Mouse (Mus musculus) neural tube, embryonic 14.5 days (tissue): ENCODE results near the gene Zfp784. TPM values are rescaled to one million over a fixed set of nuclear protein-coding genes. Genes with fewer than 3 reads are reported as not detected.
"Not testable (repeated sequence)": the region's sequence is repeated elsewhere in the genome, so short reads cannot be mapped to it uniquely, and the experiment has no call there.

Experiments
- ATAC-seq: fragments of 200-750 bp; cut with Nextera tagmentation; 2 replicates; pipeline ENCODE4 v1.8.0; 2017; ENCODE audit warnings: low read depth, mild to moderate bottlenecking, moderate TSS enrichment, moderate library complexity
- H3K27ac ChIP-seq: fragments of 300-500 bp; sonication (generic); 2 replicates; pipeline ENCODE4 v1.5.1; 2014; ENCODE audit warnings: low read depth, mild to moderate bottlenecking, control low read depth, low read length, moderate library complexity, mixed read lengths
- H3K27me3 ChIP-seq: fragments of 300-500 bp; sonication (generic); 2 replicates; pipeline ENCODE4 v1.6.1; 2014; ENCODE audit warnings: low read length; ENCODE audit not compliant: control insufficient read depth, insufficient read depth
- H3K36me3 ChIP-seq: fragments of 300-500 bp; sonication (generic); 2 replicates; pipeline ENCODE4 v1.6.1; 2014; ENCODE audit warnings: low read length, mixed read lengths; ENCODE audit not compliant: control insufficient read depth, insufficient read depth
- H3K4me1 ChIP-seq: fragments of 300-500 bp; sonication (generic); 2 replicates; pipeline ENCODE4 v1.6.1; 2014; ENCODE audit warnings: low read length; ENCODE audit not compliant: control insufficient read depth, insufficient read depth
- H3K4me2 ChIP-seq: fragments of 300-500 bp; sonication (generic); 2 replicates; pipeline ENCODE4 v1.6.1; 2014; ENCODE audit warnings: mild to moderate bottlenecking, low read depth, low read length, control low read depth
- H3K4me3 ChIP-seq: fragments of 300-500 bp; sonication (generic); 2 replicates; pipeline ENCODE4 v1.5.1; 2014; ENCODE audit warnings: low read depth, low read length, control low read depth, mixed read lengths
- H3K9ac ChIP-seq: fragments of 300-500 bp; sonication (generic); replicated peaks from 2 replicates; pipeline ENCODE4 v1.6.1; 2014; ENCODE audit warnings: low read depth, mild to moderate bottlenecking, control low read depth, low read length, mixed read lengths
- H3K9me3 ChIP-seq: fragments of 300-500 bp; sonication (generic); 2 replicates; pipeline ENCODE4 v1.6.1; 2016; ENCODE audit warnings: low read length; ENCODE audit not compliant: control insufficient read depth
- WGBS: fragments of 180-500 bp; shearing (Covaris S2); extraction: QIAGEN DNeasy Blood & Tissue Kit; methylation state at CpG from one replicate; pipeline ENCODE4 v1.1.7; 2014; 5-methylcytosine and 5-hydroxymethylcytosine counted together
- polyA plus RNA-seq: library from polyadenylated mRNA; unstranded; fragments of >200 nt; fragmentation: Nextera tagmentation; extraction: Ambion mirVana; gene quantifications from 2 replicates; pipeline ENCODE4 v1.2.1, GENCODE M21; 2014

Gene Zfp784
- polyA plus RNA-seq, 1 experiment from 2014 or later, result 8.5 TPM

DNA sequence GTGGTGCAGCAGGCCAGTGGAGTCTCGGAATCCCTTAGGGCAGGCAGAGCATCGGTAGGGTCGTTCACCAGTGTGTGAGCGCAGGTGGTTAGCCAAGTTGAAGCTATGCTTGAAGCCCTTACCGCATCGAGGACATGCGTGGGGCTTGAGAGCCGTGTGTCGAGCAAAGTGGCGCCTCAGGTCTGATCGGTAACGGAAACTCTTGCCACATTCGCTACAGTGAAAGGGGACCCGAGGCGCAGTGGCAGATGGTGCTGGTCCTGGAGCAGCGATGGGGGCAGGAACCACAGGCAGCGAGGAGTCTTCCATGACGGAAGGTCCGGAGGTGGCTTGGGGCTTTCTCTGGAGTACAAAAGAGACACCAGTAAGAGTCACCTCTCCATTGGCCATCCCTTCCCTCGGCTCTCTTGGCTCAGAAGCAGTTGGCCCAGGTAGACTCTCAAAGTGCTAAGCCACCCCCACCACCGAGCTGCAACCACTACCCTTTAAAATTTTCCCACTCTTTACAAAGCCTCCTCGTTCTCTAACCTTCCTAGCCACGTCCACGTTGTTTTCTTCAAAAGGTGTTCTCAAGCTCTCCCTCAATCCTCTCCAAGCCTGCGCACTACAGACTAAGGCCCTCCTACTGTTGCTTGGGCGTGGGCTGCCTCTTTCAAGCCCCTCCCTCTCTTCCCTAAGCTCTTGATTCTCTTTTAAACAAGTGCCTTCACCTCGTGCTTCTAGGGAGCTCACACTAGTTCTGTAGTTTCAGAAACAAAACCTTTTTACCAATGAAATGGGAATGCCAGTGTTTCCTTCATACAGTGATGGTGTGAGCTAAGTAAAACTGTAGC, 25.3 kb downstream of the Zfp784 start:
- 93% methylated on average over 27 of the region's 27 CpGs for WGBS
- Histone ChIP-seq H3K9ac (no peak overlapping the region), H3K36me3 (peaks cover 32% of the 10 kb centered on the region), H3K4me1 (no peaks in the 10 kb centered on the region), H3K27ac (no peak overlapping the region), H3K4me3 (no peak overlapping the region), H3K4me2 (no peak overlapping the region), H3K27me3 (no peaks in the 10 kb centered on the region), H3K9me3 (no peaks in the 10 kb centered on the region)
- ATAC-seq, result no peak

DNA sequence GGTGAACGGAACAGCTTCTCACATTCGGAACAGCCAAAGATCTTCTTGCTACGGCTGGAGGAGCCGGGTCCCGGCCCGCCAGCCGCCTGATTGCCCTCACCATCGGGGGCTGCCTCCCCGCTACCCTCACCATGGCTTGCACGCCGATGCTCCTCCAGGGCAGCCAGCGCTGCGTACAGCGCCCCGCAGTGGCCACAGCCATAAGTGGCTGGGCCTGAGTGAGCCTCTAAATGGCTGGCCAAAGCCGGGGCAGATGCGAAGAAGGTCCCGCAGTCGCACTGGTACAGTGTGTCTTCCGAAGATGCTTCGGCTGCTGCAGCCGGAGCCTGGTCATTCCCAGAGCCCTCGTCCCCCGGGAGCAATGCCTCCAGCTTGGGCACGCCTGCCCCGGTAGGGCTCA, 30.0 kb downstream of the Zfp784 start:
- no peak overlapping the region for H3K27ac ChIP-seq
- 97% methylated on average over 26 of the region's 26 CpGs for WGBS
- no peak overlapping the region for H3K4me3 ChIP-seq
- peaks cover 40% of the 10 kb centered on the region for H3K36me3 ChIP-seq
- H3K9ac ChIP-seq, result no peak overlapping the region
- no peaks in the 10 kb centered on the region for H3K4me1 ChIP-seq
- no peak overlapping the region for H3K4me2 ChIP-seq
- H3K27me3 ChIP-seq, result no peaks in the 10 kb centered on the region
- H3K9me3 ChIP-seq, result no peaks in the 10 kb centered on the region
- no peak for ATAC-seq

DNA sequence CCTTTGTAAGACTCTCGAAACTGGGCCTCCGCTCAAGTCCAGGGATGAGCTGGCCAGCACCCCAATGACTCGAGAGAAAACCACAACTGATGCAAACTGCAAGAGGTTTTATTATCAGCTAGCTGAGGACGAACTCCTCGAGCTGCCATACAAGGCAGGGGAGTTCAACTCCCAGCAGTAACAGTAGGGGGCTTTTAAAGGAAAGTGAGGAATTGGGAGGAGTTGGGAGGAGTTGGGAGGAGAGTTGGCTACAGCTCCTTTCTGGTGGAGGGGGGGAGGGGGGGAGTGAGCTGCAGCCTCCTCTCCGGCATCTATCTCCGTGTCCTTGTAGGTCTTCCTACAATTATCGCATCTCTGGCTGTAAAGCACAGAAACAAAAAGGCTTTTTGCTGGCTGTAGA, 35.4 kb downstream of the Zfp784 start:
- H3K9ac ChIP-seq, H3K4me1 ChIP-seq, H3K27me3 ChIP-seq, H3K9me3 ChIP-seq, H3K36me3 ChIP-seq, H3K4me2 ChIP-seq, H3K4me3 ChIP-seq, ATAC-seq, H3K27ac ChIP-seq: not testable (repeated sequence)
- WGBS, result 65% methylated on average over 8 of the region's 8 CpGs

- H3K4me2 ChIP-seq, result no peak overlapping the region
- H3K9ac ChIP-seq, result no peak overlapping the region
- H3K4me1 ChIP-seq, result peaks cover 10% of the 10 kb centered on the region
- ATAC-seq, result no peak
- WGBS, result 75% methylated on average over 2 of the region's 2 CpGs
- no peaks in the 10 kb centered on the region for H3K27me3 ChIP-seq
- no peak overlapping the region for H3K27ac ChIP-seq
- no peaks in the 10 kb centered on the region for H3K9me3 ChIP-seq
- H3K4me3 ChIP-seq, result no peak overlapping the region
- H3K36me3 ChIP-seq, result no peaks in the 10 kb centered on the region
Measured at GRCm38 (mm10) chr7:4999876-5000275, 38.4 kb downstream of the Zfp784 start.

- H3K9ac ChIP-seq, result peak overlapping the region; percentile 78; the same call in 1 of the 2 replicates
- H3K9me3 ChIP-seq, result no peaks in the 10 kb centered on the region
- peaks cover 14% of the 10 kb centered on the region for H3K36me3 ChIP-seq
- H3K27me3 ChIP-seq, result no peaks in the 10 kb centered on the region
- H3K4me2 ChIP-seq, result peak overlapping the region; percentile 69
- ATAC-seq, result no peak
- H3K4me1 ChIP-seq, result peaks cover 26% of the 10 kb centered on the region
- no peak overlapping the region; the same call in 1 of the 2 replicates for H3K27ac ChIP-seq
- H3K4me3 ChIP-seq, result peak overlapping the region; percentile 69
- 69% methylated on average over 6 of the region's 8 CpGs for WGBS
Measured at GRCm38 (mm10) chr7:4996934-4997333, 41.3 kb downstream of the Zfp784 start.

DNA sequence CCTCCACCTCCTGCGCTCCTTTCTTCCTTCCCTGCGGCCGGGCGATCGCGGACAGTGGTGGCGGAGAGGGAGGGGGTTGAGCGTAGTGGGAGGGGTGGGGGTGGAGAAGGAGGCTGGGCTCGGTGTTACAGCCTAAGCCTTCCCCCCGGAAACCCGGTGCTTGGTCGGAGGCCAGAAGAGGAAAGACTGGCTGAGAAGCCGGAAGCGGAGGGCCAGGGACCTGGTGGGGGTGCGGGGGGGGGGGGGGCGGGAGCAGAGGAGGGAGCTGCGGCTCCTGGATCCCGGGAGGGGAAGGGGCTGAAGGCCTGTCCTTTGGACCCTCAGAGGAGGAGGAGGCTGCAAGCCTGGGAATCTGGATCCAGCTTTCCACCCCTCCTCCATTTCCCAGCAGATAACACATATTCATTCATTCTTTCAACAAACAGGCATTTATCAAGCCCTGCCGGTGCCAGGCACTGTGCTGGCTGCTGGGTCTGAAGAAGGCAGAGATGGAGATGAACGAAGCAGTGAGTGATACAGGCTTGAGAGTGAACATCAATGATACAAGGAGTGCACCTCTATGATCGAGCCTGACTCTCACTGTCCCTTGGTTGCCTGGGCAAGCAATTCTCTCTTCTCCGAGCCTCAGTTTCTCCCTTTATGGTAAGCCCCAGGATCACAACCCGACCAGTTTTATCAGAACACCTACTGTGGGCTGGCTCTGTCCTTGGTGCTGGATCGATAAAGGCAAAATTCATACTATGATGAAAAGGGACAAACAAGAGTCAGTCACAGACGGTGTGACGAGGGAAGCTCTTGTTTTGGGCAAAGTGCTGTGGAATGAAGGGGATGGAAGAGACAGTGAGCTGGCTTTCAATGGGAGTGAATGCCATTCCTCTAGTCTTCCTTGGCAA, 42.0 kb downstream of the Zfp784 start, which contains the start of gene Zfp579:
Gene Zfp579 (minus strand): TSS at position 156 of the 893 bp plus-strand sequence.
- peak within 1 kb of the TSS; percentile 78 for H3K27ac ChIP-seq
- H3K4me3 ChIP-seq, result peak within 1 kb of the TSS; percentile 69
- 6% methylated on average over 11 of the region's 26 CpGs for WGBS
- peak within 1 kb of the TSS; percentile 69 for H3K4me2 ChIP-seq
- peaks cover 26% of the 10 kb centered on the region for H3K4me1 ChIP-seq
- H3K27me3 ChIP-seq, result no peaks in the 10 kb centered on the region
- H3K36me3 ChIP-seq, result peaks cover 14% of the 10 kb centered on the region
- H3K9me3 ChIP-seq, result no peaks in the 10 kb centered on the region
- peak; percentile 83 for ATAC-seq
- H3K9ac ChIP-seq, result peak within 1 kb of the TSS; percentile 78

GRCm38 (mm10) chr7:4995268-4996002, 42.8 kb downstream of the Zfp784 start:
- Histone ChIP-seq H3K4me1 (peaks cover 26% of the 10 kb centered on the region), H3K9ac (peak overlapping the region; percentile 78), H3K36me3 (peaks cover 14% of the 10 kb centered on the region), H3K4me3 (peak overlapping the region; percentile 69), H3K4me2 (peak overlapping the region; percentile 69), H3K27me3 (no peaks in the 10 kb centered on the region), H3K27ac (peak overlapping the region; percentile 63; the same call in 1 of the 2 replicates), H3K9me3 (no peaks in the 10 kb centered on the region; the same call in 1 of the 2 replicates)
- ATAC-seq, result peak; percentile 6; the same call in 1 of the 2 replicates
- WGBS, result 8% methylated on average over 18 of the region's 19 CpGs

DNA sequence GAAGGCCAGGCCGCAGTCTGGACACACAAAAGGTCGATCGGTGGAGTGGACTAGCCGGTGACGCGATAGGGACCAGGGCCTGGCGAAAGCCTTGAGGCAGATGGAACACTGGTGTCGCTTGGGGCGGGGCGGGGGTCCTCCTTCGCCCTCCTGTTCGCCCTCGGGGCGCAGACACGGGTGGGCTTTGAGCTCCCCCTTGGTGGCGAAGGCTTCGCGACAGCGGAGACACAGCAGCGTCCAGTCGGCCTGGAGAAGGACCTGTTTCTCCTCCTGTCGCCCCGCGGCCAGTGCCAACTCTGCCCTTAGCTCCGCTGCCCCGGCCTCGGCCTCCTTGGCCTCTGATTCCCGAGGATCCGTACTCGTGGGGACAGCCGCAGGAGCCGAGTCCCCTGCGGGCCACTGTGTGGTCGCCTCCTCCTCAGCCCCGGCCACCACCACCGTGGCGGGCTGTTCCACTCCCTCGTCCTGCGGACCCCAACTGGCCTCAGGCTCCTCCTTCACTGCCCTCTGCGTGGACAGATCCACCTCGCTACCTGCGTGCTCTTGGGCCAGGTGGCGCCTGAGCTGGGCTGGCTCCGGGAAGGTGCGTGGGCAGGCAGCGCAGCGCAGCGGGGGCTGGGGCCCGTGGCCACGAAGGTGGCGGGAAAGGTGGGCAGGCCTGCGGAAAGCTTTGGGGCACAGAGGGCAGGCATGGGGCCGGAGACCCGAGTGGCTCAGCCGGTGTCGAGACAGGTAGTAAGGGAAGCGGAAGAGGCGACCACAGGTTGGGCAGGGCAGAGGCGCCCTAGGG, 44.1 kb downstream of the Zfp784 start:
- H3K27ac ChIP-seq, result no peak overlapping the region
- peak overlapping the region; percentile 69 for H3K4me2 ChIP-seq
- H3K27me3 ChIP-seq, result no peaks in the 10 kb centered on the region
- peaks cover 26% of the 10 kb centered on the region for H3K4me1 ChIP-seq
- peak overlapping the region; percentile 69 for H3K4me3 ChIP-seq
- 44% methylated on average over 56 of the region's 59 CpGs for WGBS
- no peaks in the 10 kb centered on the region; the same call in 1 of the 2 replicates for H3K9me3 ChIP-seq
- no peak for ATAC-seq
- H3K9ac ChIP-seq, result peak overlapping the region; percentile 78
- peaks cover 14% of the 10 kb centered on the region for H3K36me3 ChIP-seq
